21 mouse cellular contexts compared by ENCODE assay signal in genomic region chr3:96041079-96041478, GRCm38 (mm10). TPM values are rescaled to one million over a fixed set of nuclear protein-coding genes. Genes with fewer than 3 reads are reported as not detected.
A peak's percentile ranks its signal among the peaks of the same experiment; 100 is the strongest.
DNase-seq lines count a peak whose midpoint lies in the region; ATAC-seq and TF ChIP-seq lines count a peak whose summit lies in the region.
"Had no signal": no experiment of that assay in that cellular context is flagged by ENCODE, and none has a peak within 500 bp of the region (broad histone marks: within the 10 kb centered on the region; RNA-seq: fewer than 3 reads in every experiment).

No protein-coding gene starts in this region.

- no peak overlapping the region for H3K4me2 ChIP-seq in heart, embryonic 12.5 days
- H3K4me2 ChIP-seq in intestine, embryonic 14.5 days (ENCODE audit: low read length) = no peak overlapping the region
- no peak overlapping the region for H3K4me2 ChIP-seq in intestine, embryonic 15.5 days (replicated peaks)
- H3K4me2 ChIP-seq in midbrain, embryonic 11.5 days = no peak overlapping the region
- H3K4me2 ChIP-seq: embryonic facial prominence, embryonic 12.5 days; forebrain, embryonic 13.5 days; forebrain, embryonic 15.5 days had no signal

- no peaks in the 10 kb centered on the region for H3K27me3 ChIP-seq in heart, embryonic 12.5 days (replicated peaks)
- H3K27me3 ChIP-seq in intestine, embryonic 14.5 days (replicated peaks; ENCODE audit: control insufficient read depth, insufficient read depth, low read length) = no peaks in the 10 kb centered on the region
- no peaks in the 10 kb centered on the region for H3K27me3 ChIP-seq in intestine, embryonic 15.5 days (replicated peaks)
- H3K27me3 ChIP-seq in thymus, adult 2 months (ENCODE audit: control insufficient read depth, insufficient read depth, low read length) = no peaks in the 10 kb centered on the region
- H3K27me3 ChIP-seq in midbrain, embryonic 11.5 days (ENCODE audit: control insufficient read depth, insufficient read depth, low read length) = no peaks in the 10 kb centered on the region
- H3K27me3 ChIP-seq: embryonic facial prominence, embryonic 12.5 days; forebrain, embryonic 13.5 days; forebrain, embryonic 15.5 days; Patski had no signal

- no peak for TF ChIP-seq CTCF in thymus, adult 2 months (IDR thresholded peaks at IDR 0.05; ENCODE audit: borderline replicate concordance, control insufficient read depth, extremely low read depth, insufficient read depth, low read length, poor library complexity)

- 90% methylated on average over 6 of the region's 6 CpGs for WGBS in heart, embryonic 12.5 days
- WGBS in intestine, embryonic 14.5 days = 90% methylated on average over 6 of the region's 6 CpGs
- 93% methylated on average over 6 of the region's 6 CpGs for WGBS in intestine, embryonic 15.5 days
- 95% methylated on average over 6 of the region's 6 CpGs for WGBS in thymus, adult 2 months
- WGBS in midbrain, embryonic 11.5 days = 94% methylated on average over 6 of the region's 6 CpGs

- no peak overlapping the region for H3K27ac ChIP-seq in heart, embryonic 12.5 days (ENCODE audit: poor library complexity, severe bottlenecking)
- H3K27ac ChIP-seq in intestine, embryonic 14.5 days (ENCODE audit: low read depth) = no peak overlapping the region
- no peak overlapping the region for H3K27ac ChIP-seq in intestine, embryonic 15.5 days
- H3K27ac ChIP-seq in thymus, adult 2 months (ENCODE audit: control insufficient read depth, insufficient read depth, low read length) = peak overlapping the region; percentile 22; the same call in 1 of the 2 replicates
- no peak overlapping the region for H3K27ac ChIP-seq in midbrain, embryonic 11.5 days (ENCODE audit: low read depth, low read length)
- H3K27ac ChIP-seq: embryonic facial prominence, embryonic 10.5 days; embryonic facial prominence, embryonic 12.5 days; forebrain, embryonic 13.5 days; forebrain, embryonic 15.5 days had no signal

- H3K9ac ChIP-seq in heart, embryonic 12.5 days = no peak overlapping the region
- no peak overlapping the region for H3K9ac ChIP-seq in intestine, embryonic 14.5 days (ENCODE audit: low read length)
- H3K9ac ChIP-seq in intestine, embryonic 15.5 days = no peak overlapping the region
- no peak overlapping the region for H3K9ac ChIP-seq in midbrain, embryonic 11.5 days (ENCODE audit: low read length)
- H3K9ac ChIP-seq: embryonic facial prominence, embryonic 12.5 days; forebrain, embryonic 13.5 days; forebrain, embryonic 15.5 days had no signal

- no peak for TF ChIP-seq POLR2A in thymus, adult 2 months (IDR thresholded peaks at IDR 0.05; ENCODE audit: control insufficient read depth, extremely low read depth, insufficient read depth, low read length, poor library complexity)

- peaks cover 11% of the 10 kb centered on the region for H3K4me1 ChIP-seq in heart, embryonic 12.5 days (replicated peaks)
- H3K4me1 ChIP-seq in intestine, embryonic 14.5 days (replicated peaks; ENCODE audit: control insufficient read depth, insufficient read depth, low read length) = no peaks in the 10 kb centered on the region
- no peaks in the 10 kb centered on the region for H3K4me1 ChIP-seq in intestine, embryonic 15.5 days (replicated peaks)
- peaks cover 12% of the 10 kb centered on the region for H3K4me1 ChIP-seq in thymus, adult 2 months (replicated peaks; ENCODE audit: control insufficient read depth, insufficient read depth, low read length)
- no peaks in the 10 kb centered on the region for H3K4me1 ChIP-seq in midbrain, embryonic 11.5 days (ENCODE audit: control insufficient read depth, insufficient read depth, low read length)
- H3K4me1 ChIP-seq: embryonic facial prominence, embryonic 10.5 days; embryonic facial prominence, embryonic 12.5 days; forebrain, embryonic 13.5 days; forebrain, embryonic 15.5 days had no signal

- H3K36me3 ChIP-seq in heart, embryonic 12.5 days = peaks cover 11% of the 10 kb centered on the region
- H3K36me3 ChIP-seq in intestine, embryonic 14.5 days (ENCODE audit: control insufficient read depth, insufficient read depth, low read length) = peaks cover 17% of the 10 kb centered on the region
- H3K36me3 ChIP-seq in intestine, embryonic 15.5 days = peaks cover 4% of the 10 kb centered on the region; the same call in 1 of the 2 replicates
- peaks cover 9% of the 10 kb centered on the region for H3K36me3 ChIP-seq in thymus, adult 2 months (ENCODE audit: control insufficient read depth, insufficient read depth, low read length)
- no peaks in the 10 kb centered on the region for H3K36me3 ChIP-seq in midbrain, embryonic 11.5 days (ENCODE audit: control insufficient read depth, insufficient read depth, low read length)

- H3K9me3 ChIP-seq in heart, embryonic 12.5 days (replicated peaks) = no peaks in the 10 kb centered on the region
- no peaks in the 10 kb centered on the region for H3K9me3 ChIP-seq in intestine, embryonic 14.5 days (ENCODE audit: control insufficient read depth, low read length)
- H3K9me3 ChIP-seq in intestine, embryonic 15.5 days = no peaks in the 10 kb centered on the region
- H3K9me3 ChIP-seq in midbrain, embryonic 11.5 days (ENCODE audit: control insufficient read depth, low read length) = no peaks in the 10 kb centered on the region
- H3K9me3 ChIP-seq: embryonic facial prominence, embryonic 10.5 days; embryonic facial prominence, embryonic 12.5 days; forebrain, embryonic 13.5 days; forebrain, embryonic 15.5 days had no signal

- ATAC-seq in heart, embryonic 12.5 days (ENCODE audit: insufficient number of reproducible peaks, low FRiP score) = no peak
- no peak for ATAC-seq in intestine, embryonic 14.5 days (replicated peaks; ENCODE audit: low FRiP score, low TSS enrichment, low read depth)
- no peak for ATAC-seq in intestine, embryonic 15.5 days
- ATAC-seq in midbrain, embryonic 11.5 days (ENCODE audit: low FRiP score) = no peak
- ATAC-seq: forebrain, embryonic 13.5 days; forebrain, embryonic 15.5 days; Patski had no signal

- DNase-seq in heart, adult 11 months = peak; percentile 84
- DNase-seq in intestine, embryonic 14.5 days (ENCODE audit: low spot score) = peak; percentile 34
- DNase-seq in thymus, adult 2 months = no peak
- DNase-seq in thymus, postnatal 0 days (ENCODE audit: low spot score) = no peak
- no peak for DNase-seq in midbrain, embryonic 11.5 days (ENCODE audit: low spot score, missing footprints)
- DNase-seq: adrenal gland, adult 8-10 months; adrenal gland, postnatal 14 days; adrenal gland, postnatal 36 days; B cell, adult 2 months; cerebellum, adult 11-12 months; cerebellum, adult 2 months; cerebellum, adult 9-10 months; cerebellum, postnatal 10 days; cerebellum, postnatal 25 days had no signal

- H3K4me3 ChIP-seq in heart, embryonic 12.5 days = no peak overlapping the region
- no peak overlapping the region for H3K4me3 ChIP-seq in intestine, embryonic 14.5 days (ENCODE audit: low read depth, low read length)
- H3K4me3 ChIP-seq in intestine, embryonic 15.5 days (replicated peaks) = no peak overlapping the region
- H3K4me3 ChIP-seq in thymus, adult 2 months (ENCODE audit: control insufficient read depth, insufficient read depth, low read length) = no peak overlapping the region
- no peak overlapping the region for H3K4me3 ChIP-seq in midbrain, embryonic 11.5 days (ENCODE audit: low read depth, low read length)
- H3K4me3 ChIP-seq: embryonic facial prominence, embryonic 10.5 days; embryonic facial prominence, embryonic 12.5 days; forebrain, embryonic 13.5 days; forebrain, embryonic 15.5 days had no signal

RNA-seq across cellular contexts. Expression of gene Vps45, which starts 17.2 kb away (rescaled TPM):
- 30.0 and 32.8 TPM in 2 replicates for polyA plus RNA-seq in heart, embryonic 12.5 days (2016; fragmentation: Nextera tagmentation; extraction: Ambion mirVana)
- polyA plus RNA-seq in intestine, embryonic 14.5 days (2014; fragmentation: Nextera tagmentation; extraction: Ambion mirVana) = 20.6 and 25.8 TPM in 2 replicates
- 28.4 and 32.4 TPM in 2 replicates for polyA plus RNA-seq in intestine, embryonic 15.5 days (2015; fragmentation: Nextera tagmentation; extraction: Ambion mirVana)
- 5.8 and 7.5 TPM in 2 replicates for polyA plus RNA-seq in thymus, adult 2 months (2012; rRNA removed)
- 58.7 and 61.6 TPM in 2 replicates for polyA plus RNA-seq in thymus, postnatal 0 days (2015; fragmentation: Nextera tagmentation; extraction: Ambion mirVana)
- 24.7 and 29.5 TPM in 2 replicates for polyA plus RNA-seq in midbrain, embryonic 11.5 days (2014; fragmentation: Nextera tagmentation; extraction: Ambion mirVana)

RNA-seq across cellular contexts. Expression of gene Plekho1, which starts 45.3 kb away (rescaled TPM):
- polyA plus RNA-seq in heart, embryonic 12.5 days (2016; fragmentation: Nextera tagmentation; extraction: Ambion mirVana) = 76.1 and 80.8 TPM in 2 replicates
- 33.3 and 35.0 TPM in 2 replicates for polyA plus RNA-seq in intestine, embryonic 14.5 days (2014; fragmentation: Nextera tagmentation; extraction: Ambion mirVana)
- polyA plus RNA-seq in intestine, embryonic 15.5 days (2015; fragmentation: Nextera tagmentation; extraction: Ambion mirVana) = 28.0 and 30.1 TPM in 2 replicates
- polyA plus RNA-seq in thymus, adult 2 months (2012; rRNA removed) = 65.8 and 73.9 TPM in 2 replicates
- polyA plus RNA-seq in thymus, postnatal 0 days (2015; fragmentation: Nextera tagmentation; extraction: Ambion mirVana) = 36.8 and 37.0 TPM in 2 replicates
- 62.9 and 70.7 TPM in 2 replicates for polyA plus RNA-seq in midbrain, embryonic 11.5 days (2014; fragmentation: Nextera tagmentation; extraction: Ambion mirVana)

Comparison
In these comparisons a context has a peak if more than half of its experiments do, and no peak if none do; other contexts are left out.
1. DNase-seq: peak in heart, adult 11 months (single experiment) and intestine, embryonic 14.5 days (single experiment); none in thymus, adult 2 months (single experiment), thymus, postnatal 0 days (single experiment) and midbrain, embryonic 11.5 days (single experiment).